Mouse (Mus musculus) neural tube, embryonic 12.5 days (tissue): ENCODE data around the gene C130074G19Rik. TPM values are rescaled to one million over a fixed set of nuclear protein-coding genes. Genes with fewer than 3 reads are reported as not detected.

Experiments used
- ATAC-seq: fragments of 200-750 bp; cut with Nextera tagmentation; 2 replicates; pipeline ENCODE4 v1.8.0; 2017; ENCODE audit warnings: low read depth, mild to moderate bottlenecking, moderate TSS enrichment, moderate library complexity; ENCODE audit not compliant: low FRiP score
- H3K27ac ChIP-seq: fragments of 300-500 bp; sonication (generic); 2 replicates; pipeline ENCODE4 v1.5.1; 2016
- H3K27me3 ChIP-seq: fragments of 300-500 bp; sonication (generic); replicated peaks from 2 replicates; pipeline ENCODE4 v1.6.1; 2016; ENCODE audit warnings: mild to moderate bottlenecking
- H3K36me3 ChIP-seq: fragments of 300-500 bp; sonication (generic); 2 replicates; pipeline ENCODE4 v1.6.1; 2016; ENCODE audit warnings: mild to moderate bottlenecking
- H3K4me1 ChIP-seq: fragments of 300-500 bp; sonication (generic); 2 replicates; pipeline ENCODE4 v1.6.1; 2016
- H3K4me2 ChIP-seq: fragments of 300-500 bp; sonication (generic); replicated peaks from 2 replicates; pipeline ENCODE4 v1.6.1; 2016; ENCODE audit warnings: mild to moderate bottlenecking
- H3K4me3 ChIP-seq: fragments of 300-500 bp; sonication (generic); 2 replicates; pipeline ENCODE4 v1.5.1; 2016
- H3K9ac ChIP-seq: fragments of 300-500 bp; sonication (generic); 2 replicates; pipeline ENCODE4 v1.6.1; 2016; ENCODE audit warnings: mild to moderate bottlenecking
- H3K9me3 ChIP-seq: fragments of 300-500 bp; sonication (generic); 2 replicates; pipeline ENCODE4 v1.6.1; 2016; ENCODE audit warnings: mild to moderate bottlenecking
- WGBS: fragments of 180-500 bp; shearing (Covaris S2); methylation state at CpG from one replicate; pipeline ENCODE4 v1.1.7; 2016; 5-methylcytosine and 5-hydroxymethylcytosine counted together
- polyA plus RNA-seq: library from polyadenylated mRNA; unstranded; fragments of >200 nt; fragmentation: Nextera tagmentation; extraction: Ambion mirVana; gene quantifications from 2 replicates; pipeline ENCODE4 v1.2.1, GENCODE M21; 2016

The C130074G19Rik gene
- polyA plus RNA-seq, 1 experiment from 2014 or later, result 1.2 TPM

DNA sequence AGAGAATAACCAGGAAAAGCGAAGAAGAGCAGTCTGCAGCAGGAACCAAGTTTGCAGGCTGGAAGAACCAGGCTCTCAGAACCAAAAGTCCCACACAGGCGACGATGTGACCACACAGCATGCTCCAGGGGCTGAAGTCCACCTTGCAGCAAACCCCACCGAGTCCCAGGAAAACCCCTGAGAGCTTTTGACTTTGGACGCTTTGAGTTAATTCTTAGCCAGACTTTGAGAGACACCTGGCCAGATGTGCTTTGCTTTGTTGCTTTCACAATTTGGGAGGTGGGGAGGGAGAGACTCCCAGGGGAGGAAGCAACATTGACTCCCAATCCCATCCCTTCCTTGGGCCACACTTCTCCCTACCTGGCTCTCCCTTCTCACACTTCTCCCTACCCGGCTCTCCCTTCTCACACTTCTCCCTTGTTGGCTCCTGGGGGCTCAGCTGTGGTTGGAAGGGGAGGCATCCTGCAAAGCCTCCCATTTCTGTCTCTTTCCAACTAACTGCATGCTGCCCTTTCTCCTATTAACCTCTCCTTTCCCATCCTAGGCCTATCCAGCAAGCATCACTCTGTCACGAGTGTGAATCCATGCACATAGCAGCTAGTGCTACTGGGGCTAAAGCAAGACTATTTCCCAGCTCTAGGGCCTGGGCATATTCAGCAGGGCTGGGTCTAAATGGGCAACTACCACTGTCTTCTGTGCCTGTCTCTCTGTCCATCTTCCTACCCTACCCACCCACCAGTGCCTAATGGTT, 10.8 kb downstream of the C130074G19Rik start:
- no peaks in the 10 kb centered on the region for H3K9me3 ChIP-seq
- no peak overlapping the region for H3K4me2 ChIP-seq
- no peaks in the 10 kb centered on the region for H3K4me1 ChIP-seq
- no peak for ATAC-seq
- H3K27ac ChIP-seq, result no peak overlapping the region
- H3K36me3 ChIP-seq, result no peaks in the 10 kb centered on the region
- 82% methylated on average over 7 of the region's 7 CpGs for WGBS
- H3K9ac ChIP-seq, result no peak overlapping the region
- no peak overlapping the region for H3K4me3 ChIP-seq
- no peaks in the 10 kb centered on the region for H3K27me3 ChIP-seq

DNA sequence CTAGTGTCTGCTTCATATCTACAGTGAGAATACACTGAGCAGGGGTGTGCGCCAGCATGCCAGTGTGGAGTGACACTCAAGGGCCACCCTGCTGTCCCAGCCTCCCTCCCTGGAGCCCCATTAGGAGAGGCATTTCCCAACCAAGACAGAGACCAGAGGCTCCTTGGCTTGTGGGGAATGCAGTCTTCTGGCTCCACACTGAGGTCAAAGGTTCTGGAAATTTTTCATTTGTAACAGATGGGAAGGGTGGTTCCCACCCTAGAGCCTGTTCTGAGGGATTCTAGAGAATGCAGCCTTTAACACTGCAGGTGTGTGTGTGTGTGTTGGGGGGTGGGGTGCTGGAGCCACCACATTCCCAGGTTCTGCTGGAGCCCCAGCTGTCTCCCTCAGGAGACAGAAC, 11.5 kb downstream of the C130074G19Rik start:
- no peak for ATAC-seq
- no peak overlapping the region for H3K9ac ChIP-seq
- H3K4me1 ChIP-seq, result no peaks in the 10 kb centered on the region
- H3K4me2 ChIP-seq, result no peak overlapping the region
- H3K4me3 ChIP-seq, result no peak overlapping the region
- WGBS, result 94% methylated on average over 1 of the region's 1 CpGs
- H3K36me3 ChIP-seq, result no peaks in the 10 kb centered on the region
- H3K27me3 ChIP-seq, result no peaks in the 10 kb centered on the region
- no peaks in the 10 kb centered on the region for H3K9me3 ChIP-seq
- H3K27ac ChIP-seq, result no peak overlapping the region

DNA sequence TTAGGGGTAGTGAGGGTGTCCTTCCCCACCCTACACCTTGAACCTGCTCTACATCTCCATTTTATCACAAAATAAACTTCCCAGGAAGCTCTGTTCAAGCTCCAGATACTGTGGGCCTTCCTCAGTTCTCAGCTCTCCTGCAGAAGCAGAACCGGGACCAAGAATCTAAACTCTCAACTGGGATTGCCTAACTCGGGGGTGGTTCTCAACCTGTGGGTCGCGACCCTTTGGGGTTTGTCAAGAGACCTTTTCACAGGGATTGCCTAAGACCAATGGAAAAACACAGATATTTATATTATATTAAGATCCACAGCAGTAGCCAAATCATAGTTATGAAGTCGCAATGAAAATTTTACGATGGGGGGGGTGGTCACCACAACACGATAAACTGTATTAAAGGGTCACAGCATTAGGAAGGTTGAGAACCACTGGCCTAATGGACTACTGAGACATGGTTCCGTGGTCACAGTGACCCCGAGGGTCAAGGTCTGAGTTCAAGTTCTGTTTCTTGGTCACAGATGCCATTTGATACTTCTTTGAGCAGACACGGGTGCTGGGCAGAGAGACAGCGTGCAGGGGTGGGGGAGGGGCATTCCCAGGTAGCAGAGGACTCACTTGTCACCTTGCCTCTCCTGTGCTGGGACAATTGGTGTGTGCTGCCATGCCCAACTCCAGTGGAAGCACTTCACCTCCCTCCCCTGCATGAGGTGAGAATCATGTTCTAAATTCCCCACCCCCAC, 12.2 kb downstream of the C130074G19Rik start:
- ATAC-seq, result no peak
- Histone ChIP-seq H3K36me3 (no peaks in the 10 kb centered on the region), H3K27ac (no peak overlapping the region), H3K4me3 (no peak overlapping the region), H3K4me1 (no peaks in the 10 kb centered on the region), H3K4me2 (no peak overlapping the region), H3K9ac (no peak overlapping the region), H3K9me3 (no peaks in the 10 kb centered on the region), H3K27me3 (no peaks in the 10 kb centered on the region)
- 88% methylated on average over 11 of the region's 11 CpGs for WGBS

DNA sequence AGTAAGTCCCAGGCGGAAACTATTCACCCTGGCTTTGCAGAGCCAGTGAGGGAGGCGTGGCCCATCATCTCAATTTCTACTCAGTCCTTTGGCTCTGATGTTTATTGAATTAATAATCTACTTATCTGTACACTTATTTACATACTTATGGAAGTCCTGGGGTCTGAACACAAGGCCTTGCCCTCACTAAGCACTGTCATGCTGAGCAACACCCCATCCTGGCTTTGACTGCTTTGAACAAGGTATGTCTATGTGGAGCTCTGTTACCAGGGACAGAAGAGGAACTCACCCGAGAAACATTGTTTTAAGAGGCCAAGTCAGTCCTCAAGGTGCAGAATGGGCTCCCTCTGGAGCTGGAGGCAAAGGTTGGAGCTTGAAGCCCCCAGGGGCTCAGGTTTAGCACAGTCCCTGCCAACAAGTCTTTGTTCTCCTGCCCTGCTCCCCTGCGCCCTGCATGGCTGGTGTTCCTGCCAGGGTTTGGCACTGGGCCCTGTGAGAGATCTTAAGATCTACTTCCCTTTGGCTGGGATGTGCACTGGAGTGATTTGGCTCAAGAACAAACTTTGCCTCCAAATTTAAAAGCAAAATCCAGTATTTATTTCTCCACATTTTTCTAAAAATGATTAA, 13.0 kb downstream of the C130074G19Rik start:
- WGBS, result 79% methylated on average over 4 of the region's 4 CpGs

DNA sequence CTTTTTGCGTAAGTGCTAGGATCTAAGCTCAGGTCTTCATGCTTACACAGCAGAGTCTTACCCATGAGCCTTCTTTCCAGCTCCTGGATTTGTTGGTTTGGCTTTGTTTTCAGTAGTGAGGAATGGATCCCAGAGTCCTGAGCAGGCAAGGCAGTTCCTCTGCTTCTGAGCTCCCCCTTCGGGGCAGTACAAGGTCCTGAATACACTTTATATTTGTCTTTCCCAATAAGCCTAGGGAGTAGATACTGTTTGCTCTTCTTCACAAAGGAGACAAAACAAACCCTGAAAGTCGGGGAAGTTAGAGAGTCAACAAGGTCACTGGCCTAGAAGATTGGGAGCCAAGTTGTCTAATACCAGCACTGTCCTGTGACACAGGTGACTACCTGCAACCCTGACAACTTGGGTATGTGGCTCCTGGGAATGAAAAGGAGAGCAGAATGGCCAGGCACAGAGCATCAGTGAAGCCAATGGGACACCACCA, 15.3 kb downstream of the C130074G19Rik start:
- Histone ChIP-seq H3K27ac (no peak overlapping the region), H3K9ac (no peak overlapping the region), H3K4me3 (no peak overlapping the region), H3K4me1 (peaks cover 6% of the 10 kb centered on the region), H3K27me3 (no peaks in the 10 kb centered on the region; the same call in 1 of the 2 replicates), H3K4me2 (no peak overlapping the region), H3K36me3 (no peaks in the 10 kb centered on the region), H3K9me3 (no peaks in the 10 kb centered on the region)
- 86% methylated on average over 3 of the region's 3 CpGs for WGBS
- no peak for ATAC-seq

More for the DNA sequence above, 13.0 kb downstream of the C130074G19Rik start:
- no peak overlapping the region for H3K27ac ChIP-seq
- no peaks in the 10 kb centered on the region for H3K27me3 ChIP-seq
- no peak for ATAC-seq
- no peak overlapping the region for H3K4me2 ChIP-seq
- no peaks in the 10 kb centered on the region for H3K4me1 ChIP-seq
- H3K36me3 ChIP-seq, result no peaks in the 10 kb centered on the region
- no peak overlapping the region for H3K9ac ChIP-seq
- H3K9me3 ChIP-seq, result no peaks in the 10 kb centered on the region
- no peak overlapping the region for H3K4me3 ChIP-seq

DNA sequence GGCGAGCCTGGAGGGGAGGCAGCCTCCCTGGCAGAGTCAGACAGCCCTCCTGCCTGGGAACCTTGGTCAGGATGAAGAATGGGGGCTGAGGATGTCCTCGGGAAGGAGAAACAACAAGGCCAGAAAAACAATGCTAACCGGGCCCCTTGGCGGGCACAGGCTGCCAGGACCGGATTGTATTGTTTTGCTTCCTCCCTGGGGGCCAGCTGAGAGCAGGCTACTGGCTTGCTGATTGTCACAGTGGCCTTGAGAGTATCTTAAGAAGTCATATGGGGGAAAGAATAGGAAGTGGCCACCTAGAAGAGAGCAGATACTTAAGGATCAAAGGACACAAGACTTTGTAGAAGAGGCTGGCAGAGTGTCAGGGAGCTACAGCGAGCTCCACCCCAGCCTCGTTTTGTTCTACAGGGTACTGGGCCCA, 18.6 kb downstream of the C130074G19Rik start:
- peaks cover 6% of the 10 kb centered on the region for H3K4me1 ChIP-seq
- H3K4me3 ChIP-seq, result no peak overlapping the region
- no peak overlapping the region for H3K4me2 ChIP-seq
- WGBS, result 25% methylated on average over 7 of the region's 7 CpGs
- no peaks in the 10 kb centered on the region for H3K36me3 ChIP-seq
- no peak for ATAC-seq
- H3K9me3 ChIP-seq, result no peaks in the 10 kb centered on the region
- H3K27me3 ChIP-seq, result peaks cover 2% of the 10 kb centered on the region; the same call in 1 of the 2 replicates
- no peak overlapping the region for H3K9ac ChIP-seq
- H3K27ac ChIP-seq, result no peak overlapping the region

DNA sequence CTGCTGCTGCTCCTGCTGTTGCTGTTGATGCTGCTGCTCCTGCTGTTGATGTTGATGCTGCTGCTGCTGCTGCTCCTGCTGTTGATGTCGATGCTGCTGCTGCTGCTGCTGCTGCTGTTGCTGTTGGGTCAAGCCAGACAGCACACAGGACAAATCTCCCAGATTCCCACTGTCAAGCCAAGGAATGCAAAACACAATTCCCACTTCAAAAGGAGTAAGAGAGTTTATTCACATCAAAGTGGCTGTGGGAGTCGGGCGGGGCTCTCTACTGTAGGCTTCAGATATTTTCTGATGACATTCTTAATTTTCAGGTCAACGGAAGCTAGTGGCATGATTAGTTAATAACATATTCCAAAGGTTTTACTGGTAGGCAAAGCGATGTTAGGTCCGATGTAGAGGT, 20.4 kb downstream of the C130074G19Rik start:
- no peaks in the 10 kb centered on the region for H3K9me3 ChIP-seq
- H3K9ac ChIP-seq, result no peak overlapping the region
- H3K36me3 ChIP-seq, result no peaks in the 10 kb centered on the region
- no peak for ATAC-seq
- H3K27ac ChIP-seq, result no peak overlapping the region
- peaks cover 7% of the 10 kb centered on the region; the same call in 1 of the 2 replicates for H3K27me3 ChIP-seq
- no peak overlapping the region for H3K4me3 ChIP-seq
- H3K4me1 ChIP-seq, result peaks cover 6% of the 10 kb centered on the region
- H3K4me2 ChIP-seq, result no peak overlapping the region
- 88% methylated on average over 6 of the region's 6 CpGs for WGBS

DNA sequence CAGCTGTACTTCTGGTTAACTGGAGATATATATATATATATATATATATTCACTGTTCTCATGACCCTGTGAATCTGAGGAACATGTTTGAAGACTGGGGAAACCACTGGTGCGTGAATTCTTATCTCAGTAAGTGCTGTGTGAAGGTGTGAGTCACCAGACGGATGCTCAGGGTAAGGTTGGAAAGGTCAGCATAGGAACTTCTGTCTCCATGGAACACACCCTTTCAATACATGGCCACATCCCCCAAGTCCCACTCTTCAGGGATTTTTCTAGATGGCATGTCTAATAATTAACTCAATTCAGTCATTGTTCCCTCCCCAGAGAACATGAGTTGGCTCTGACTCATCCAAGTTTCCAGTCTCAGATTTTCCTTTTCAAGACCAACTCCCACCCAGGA, 21.5 kb downstream of the C130074G19Rik start:
- Histone ChIP-seq H3K36me3 (no peaks in the 10 kb centered on the region), H3K27ac (no peak overlapping the region), H3K4me1 (peaks cover 6% of the 10 kb centered on the region), H3K9me3 (no peaks in the 10 kb centered on the region), H3K27me3 (peaks cover 7% of the 10 kb centered on the region; the same call in 1 of the 2 replicates), H3K9ac (no peak overlapping the region), H3K4me3 (no peak overlapping the region), H3K4me2 (no peak overlapping the region)
- no peak for ATAC-seq
- WGBS, result 87% methylated on average over 2 of the region's 2 CpGs

DNA sequence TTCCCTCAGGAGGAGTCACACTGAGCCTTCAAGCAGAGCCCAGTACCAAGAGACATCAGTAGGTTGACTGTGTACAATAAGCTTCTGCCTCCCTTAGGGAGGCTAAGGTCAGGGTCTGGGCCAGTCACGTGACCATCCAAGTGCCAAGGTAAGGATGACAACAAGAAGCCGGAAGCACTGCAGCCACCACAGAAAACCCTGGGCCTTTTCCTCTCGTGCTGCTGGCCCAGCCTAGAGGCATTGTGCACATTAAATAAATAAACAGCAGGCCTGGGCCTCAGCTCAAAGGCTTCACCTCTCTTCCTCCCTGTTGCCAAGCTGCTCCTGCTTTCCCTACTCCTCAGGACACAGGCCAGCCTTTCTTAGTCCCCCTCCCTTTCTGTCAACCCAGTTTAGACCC, 22.7 kb downstream of the C130074G19Rik start:
- H3K27ac ChIP-seq, result no peak overlapping the region
- peaks cover 6% of the 10 kb centered on the region for H3K4me1 ChIP-seq
- no peak overlapping the region for H3K4me2 ChIP-seq
- no peak overlapping the region for H3K9ac ChIP-seq
- no peaks in the 10 kb centered on the region for H3K36me3 ChIP-seq
- no peak for ATAC-seq
- 65% methylated on average over 3 of the region's 3 CpGs for WGBS
- peaks cover 7% of the 10 kb centered on the region; the same call in 1 of the 2 replicates for H3K27me3 ChIP-seq
- H3K4me3 ChIP-seq, result no peak overlapping the region
- no peaks in the 10 kb centered on the region for H3K9me3 ChIP-seq

DNA sequence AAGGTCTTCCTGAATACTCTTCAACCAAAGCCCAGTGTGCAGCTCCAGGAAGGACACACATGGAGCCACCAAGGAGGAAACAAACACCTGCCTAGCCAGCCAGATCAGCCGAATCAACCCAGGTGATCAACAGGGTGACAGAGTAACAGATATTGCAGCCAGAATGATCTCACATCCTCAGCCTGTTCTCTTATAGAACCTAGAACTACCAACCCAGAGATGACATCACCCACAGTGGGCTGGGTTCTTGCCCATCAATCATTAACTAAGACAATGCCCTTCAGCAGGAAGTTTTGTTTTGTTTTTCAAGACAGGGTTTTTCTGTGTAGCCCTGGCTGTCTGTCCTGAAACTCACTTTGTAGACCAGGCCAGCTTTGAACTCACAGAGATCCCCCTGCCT, 24.8 kb downstream of the C130074G19Rik start:
- Histone ChIP-seq H3K36me3 (no peaks in the 10 kb centered on the region), H3K4me3 (no peak overlapping the region), H3K27me3 (peaks cover 15% of the 10 kb centered on the region; the same call in 1 of the 2 replicates), H3K9me3 (no peaks in the 10 kb centered on the region), H3K4me1 (peaks cover 3% of the 10 kb centered on the region; the same call in 1 of the 2 replicates), H3K4me2 (no peak overlapping the region), H3K9ac (no peak overlapping the region), H3K27ac (no peak overlapping the region)
- ATAC-seq, result no peak
- 85% methylated on average over 1 of the region's 1 CpGs for WGBS

DNA sequence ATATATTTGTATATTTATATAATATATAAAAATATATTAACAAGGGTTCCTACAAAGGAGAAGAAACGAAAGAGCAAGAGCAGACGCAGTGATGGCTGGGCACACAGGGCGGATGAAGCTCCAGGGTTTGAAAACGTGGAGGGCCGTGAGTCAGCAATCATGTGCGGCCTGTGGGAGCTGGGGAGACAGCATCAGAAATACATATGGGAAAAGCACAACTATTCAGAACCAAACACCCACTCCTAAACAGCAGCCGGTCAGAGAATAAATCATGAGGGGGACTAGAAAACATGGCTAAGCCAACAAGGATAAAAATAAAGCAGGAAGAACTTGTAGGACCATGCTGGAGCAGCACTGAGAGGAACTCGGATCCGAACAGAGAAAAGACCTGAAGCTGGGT, 25.8 kb downstream of the C130074G19Rik start:
- Histone ChIP-seq H3K27me3 (0 out of 2 replicates have a peak, but pooled peaks cover 15% of the 10 kb centered on the region), H3K9me3 (no peaks in the 10 kb centered on the region), H3K9ac (no peak overlapping the region), H3K4me2 (no peak overlapping the region), H3K27ac (no peak overlapping the region), H3K4me3 (no peak overlapping the region), H3K36me3 (no peaks in the 10 kb centered on the region), H3K4me1 (peaks cover 3% of the 10 kb centered on the region; the same call in 1 of the 2 replicates)
- ATAC-seq, result no peak
- 90% methylated on average over 9 of the region's 9 CpGs for WGBS

DNA sequence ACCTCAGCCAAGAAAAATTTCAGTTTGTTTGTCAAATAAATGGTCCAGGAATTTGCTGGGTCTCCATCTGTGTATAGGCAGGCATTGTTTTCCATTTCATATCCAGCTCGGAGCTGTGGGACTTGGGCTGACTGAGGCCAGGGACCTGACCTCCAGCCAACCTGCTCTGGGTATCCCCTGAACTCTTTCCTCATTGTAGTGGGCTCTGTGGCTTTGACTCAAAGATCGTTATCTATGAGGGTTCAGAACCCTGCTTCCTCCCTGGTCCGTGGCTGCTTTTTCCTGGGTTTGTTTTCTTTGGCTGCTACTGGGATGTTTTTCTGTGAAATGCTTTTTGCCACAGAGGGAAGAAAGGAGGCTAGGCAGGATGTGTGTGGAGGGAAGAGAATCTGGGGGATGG, 29.1 kb downstream of the C130074G19Rik start:
- ATAC-seq, result no peak
- Histone ChIP-seq H3K36me3 (no peaks in the 10 kb centered on the region), H3K9me3 (no peaks in the 10 kb centered on the region), H3K9ac (no peak overlapping the region), H3K4me3 (no peak overlapping the region), H3K4me1 (peaks cover 3% of the 10 kb centered on the region; the same call in 1 of the 2 replicates), H3K27me3 (peaks cover 17% of the 10 kb centered on the region; the same call in 1 of the 2 replicates), H3K4me2 (no peak overlapping the region), H3K27ac (no peak overlapping the region)
- 67% methylated on average over 3 of the region's 3 CpGs for WGBS
